Comparison of ENCODE assay signal across 8 mouse cellular contexts in the genomic region with DNA sequence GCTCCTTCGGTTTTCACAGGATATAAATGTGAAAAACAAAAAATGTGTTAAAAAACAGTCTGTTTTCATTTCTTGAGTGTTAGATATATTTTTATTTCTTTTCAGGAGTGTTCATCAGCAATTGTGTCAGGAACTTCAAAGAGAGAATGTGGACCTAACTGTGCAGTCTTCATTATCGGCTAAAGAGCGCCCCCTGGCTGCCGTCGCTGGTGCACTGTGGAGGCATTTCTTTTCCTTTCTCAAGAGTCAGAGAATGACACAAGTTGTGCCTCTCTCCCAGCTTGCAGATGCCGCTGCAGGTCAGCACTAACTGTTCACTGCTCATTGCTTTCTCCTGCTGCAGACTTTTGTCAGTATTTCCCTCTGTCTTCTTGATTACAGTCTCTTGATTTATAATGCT.
DNase-seq lines count a peak whose midpoint lies in the region; ATAC-seq lines count a peak whose summit lies in the region.

No protein-coding gene starts in this region.

- peak; percentile 95 for ATAC-seq in megakaryocyte-erythroid progenitor cell, adult 5-6 weeks (replicated peaks; ENCODE audit: low FRiP score, low TSS enrichment, poor library complexity, severe bottlenecking)

- peak; percentile 44 for DNase-seq in T-cell, adult 2 months (ENCODE audit: low spot score)
- DNase-seq in cerebellum, adult 9-10 months, result peak; percentile 69
- DNase-seq in frontal cortex, postnatal 10 days (ENCODE audit: low spot score in 2 of 2), result peak; percentile 57 to 85
- DNase-seq in induced T-regulatory cell, adult 2 months (ENCODE audit: low read depth), result peak; percentile 81
- peak; percentile 50 to 94 for DNase-seq in left cerebral cortex, adult 8-10 months (ENCODE audit: low spot score in 2 of 2)
- DNase-seq in right cerebral cortex, postnatal 10 days (ENCODE audit: low spot score in 2 of 2), result peak; percentile 84 to 93
- peak; percentile 49 for DNase-seq in urinary bladder, postnatal 10 days (ENCODE audit: low spot score)

Comparison
In these comparisons a context has a peak if more than half of its experiments do, and no peak if none do; other contexts are left out.
1. Peak in every context shown above with its lines: DNase-seq and ATAC-seq.